Mouse (Mus musculus): ENCODE measurements around the gene Higd1c.
"Not testable (repeated sequence)": the region's sequence is repeated elsewhere in the genome, so short reads cannot be mapped to it uniquely, and the experiment has no call there.

Gene Higd1c

GRCm38 (mm10) chr15:100414011-100414410, 49.7 kb downstream of the Higd1c start:
- DNase-seq: no peak

GRCm38 (mm10) chr15:100414942-100415341, 50.6 kb downstream of the Higd1c start:
- no peak for DNase-seq

- DNase-seq: no peak
Observed at GRCm38 (mm10) chr15:100415684-100416083, 51.3 kb downstream of the Higd1c start.

GRCm38 (mm10) chr15:100417854-100418450, 53.6 kb downstream of the Higd1c start:
- no peak for DNase-seq

GRCm38 (mm10) chr15:100419311-100419710, 55.0 kb downstream of the Higd1c start:
- no peak for DNase-seq

- no peak for DNase-seq
Observed at GRCm38 (mm10) chr15:100419901-100420745, 55.8 kb downstream of the Higd1c start.

GRCm38 (mm10) chr15:100421059-100421757, 56.9 kb downstream of the Higd1c start:
- peak; percentile 93 for DNase-seq

- DNase-seq: not testable (repeated sequence)
Observed at GRCm38 (mm10) chr15:100421758-100422197, 57.4 kb downstream of the Higd1c start, which contains the start of gene Gm5475. Gene Gm5475, plus strand, starts transcription at chr15:100422147.

- no peak for DNase-seq
Observed at GRCm38 (mm10) chr15:100422476-100422875, 58.1 kb downstream of the Higd1c start.

GRCm38 (mm10) chr15:100422899-100423860, 58.8 kb downstream of the Higd1c start:
- peak; percentile 100 for DNase-seq

- no peak for DNase-seq
Observed at GRCm38 (mm10) chr15:100423916-100424315, 59.6 kb downstream of the Higd1c start.

- no peak for DNase-seq
Observed at GRCm38 (mm10) chr15:100424396-100425122, 60.2 kb downstream of the Higd1c start, which contains the start of gene Slc11a2. Gene Slc11a2, minus strand, starts transcription at chr15:100425072.

- no peak for DNase-seq
Observed at GRCm38 (mm10) chr15:100428296-100428905, 64.1 kb downstream of the Higd1c start.

GRCm38 (mm10) chr15:100429959-100430565, 65.7 kb downstream of the Higd1c start:
- peak; percentile 93 for DNase-seq

- DNase-seq: no peak
Observed at GRCm38 (mm10) chr15:100433234-100433633, 68.9 kb downstream of the Higd1c start.
